Comparison of ENCODE assay signal across 17 mouse cellular contexts in the genomic region with DNA sequence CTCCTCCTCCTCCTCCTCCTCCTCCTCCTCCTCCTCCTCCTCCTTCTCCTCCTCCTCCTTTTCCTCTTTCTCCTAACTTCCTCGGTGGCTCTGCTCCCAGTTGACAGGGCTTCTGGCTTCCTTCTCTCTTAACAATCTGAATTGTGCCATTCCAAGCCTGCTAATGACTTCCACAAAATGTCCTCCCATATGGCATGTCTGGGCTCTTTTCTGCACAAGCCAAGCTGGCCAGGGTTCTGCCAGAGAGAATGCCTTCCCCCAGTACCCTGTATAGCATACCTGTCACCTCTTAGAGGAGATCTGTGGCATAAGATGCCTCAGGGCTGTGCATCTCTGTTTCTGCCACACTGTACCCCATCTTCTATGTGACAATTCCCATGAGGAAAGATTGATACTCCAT.
DNase-seq lines count a peak whose midpoint lies in the region; ATAC-seq lines count a peak whose summit lies in the region.
"Had no signal": no experiment of that assay in that cellular context is flagged by ENCODE, and none has a peak within 500 bp of the region (broad histone marks: within the 10 kb centered on the region; RNA-seq: fewer than 3 reads in every experiment).

No protein-coding gene starts in this region.

- ATAC-seq in frontal cortex, adult (ENCODE audit: low TSS enrichment): 0 out of 2 replicates have a peak, but pooled peaks have one; percentile 23
- ATAC-seq: activated CD4-positive, CD25-positive, alpha-beta regulatory T cell, adult 4 months; forebrain, embryonic 15.5 days; hindbrain, postnatal 0 days; Patski had no signal

- DNase-seq in cerebellum, postnatal 25 days: peak; percentile 12 to 40
- no peak for DNase-seq in cerebellum, adult 9-11 months
- no peak for DNase-seq in frontal cortex, postnatal 14 days (ENCODE audit: low spot score in 2 of 2)
- DNase-seq in layer of hippocampus, adult 9-11 months: peak; percentile 14
- DNase-seq in layer of hippocampus, adult 8-10 months (ENCODE audit: low spot score in 2 of 2): no peak
- DNase-seq in spleen, postnatal 14 days (ENCODE audit: low spot score in 2 of 2): no peak
- DNase-seq: adrenal gland, postnatal 14 days; cerebellum, adult 8-10 months; gastrocnemius, postnatal 36 days; heart, adult 18-20 months; heart, postnatal 14 days; kidney, adult 11 months had no signal

Comparison
In these comparisons a context has a peak if more than half of its experiments do, and no peak if none do; other contexts are left out.
1. DNase-seq: peak in cerebellum, postnatal 25 days (2 of 2) and layer of hippocampus, adult 9-11 months (single experiment); none in cerebellum, adult 9-11 months (single experiment), frontal cortex, postnatal 14 days (0 of 2), layer of hippocampus, adult 8-10 months (0 of 2) and spleen, postnatal 14 days (0 of 2).